Mouse (Mus musculus): ENCODE measurements at regions not wholly inside any gene's neighbourhood (a gene's known extent, or its start where the extent isn't known, plus 50 kb on each side); places are given as distances from the start of the nearest gene placed in this dataset.

GRCm38 (mm10) chr14:105632335-105632734, 264.3 kb downstream of the Spry2 start:
- ATAC-seq (ENCODE audit: low TSS enrichment), result peak; percentile 64

GRCm38 (mm10) chr14:105631681-105632031, 265.0 kb downstream of the Spry2 start:
- peak; percentile 39 for ATAC-seq (ENCODE audit: low TSS enrichment)

- peak; percentile 75 for ATAC-seq (ENCODE audit: low TSS enrichment)
Observed at GRCm38 (mm10) chr14:105630867-105631680, 265.5 kb downstream of the Spry2 start.

GRCm38 (mm10) chr14:105630444-105630843, 266.2 kb downstream of the Spry2 start:
- ATAC-seq (ENCODE audit: low TSS enrichment), result no peak; the same call in 1 of the 2 replicates

- peak; percentile 15; the same call in 1 of the 2 replicates for ATAC-seq (ENCODE audit: low TSS enrichment)
Observed at GRCm38 (mm10) chr14:105628673-105629072, 267.9 kb downstream of the Spry2 start.

- ATAC-seq (ENCODE audit: low TSS enrichment), result peak; percentile 60
Observed at GRCm38 (mm10) chr14:105624387-105624786, 272.2 kb downstream of the Spry2 start.

- ATAC-seq (ENCODE audit: low TSS enrichment), result no peak
Observed at GRCm38 (mm10) chr14:105622166-105622565, 274.5 kb downstream of the Spry2 start.

GRCm38 (mm10) chr14:105621124-105621523, 275.5 kb downstream of the Spry2 start:
- ATAC-seq (ENCODE audit: low TSS enrichment), result peak; percentile 26

- ATAC-seq (ENCODE audit: low TSS enrichment), result no peak
Observed at GRCm38 (mm10) chr14:105619449-105619848, 277.2 kb downstream of the Spry2 start.

- no peak for ATAC-seq (ENCODE audit: low TSS enrichment)
Observed at GRCm38 (mm10) chr14:105615766-105616165, 280.9 kb downstream of the Spry2 start.

- ATAC-seq (ENCODE audit: low TSS enrichment), result no peak
Observed at GRCm38 (mm10) chr14:105612794-105613193, 283.8 kb downstream of the Spry2 start.

GRCm38 (mm10) chr14:105608804-105609203, 287.8 kb downstream of the Spry2 start:
- ATAC-seq (ENCODE audit: low TSS enrichment), result no peak

GRCm38 (mm10) chr14:105606551-105606950, 290.1 kb downstream of the Spry2 start:
- ATAC-seq (ENCODE audit: low TSS enrichment), result peak; percentile 75

GRCm38 (mm10) chr14:105604451-105604850, 292.2 kb downstream of the Spry2 start:
- no peak for ATAC-seq (ENCODE audit: low TSS enrichment)

GRCm38 (mm10) chr14:105603047-105603461, 293.6 kb downstream of the Spry2 start:
- peak; percentile 78 for ATAC-seq (ENCODE audit: low TSS enrichment)

- peak; percentile 80 for ATAC-seq (ENCODE audit: low TSS enrichment)
Observed at GRCm38 (mm10) chr14:105599550-105600453, 296.8 kb downstream of the Spry2 start.

GRCm38 (mm10) chr14:105589751-105590150, 306.9 kb downstream of the Spry2 start:
- ATAC-seq (ENCODE audit: low TSS enrichment), result peak; percentile 62

- peak; percentile 20 for ATAC-seq (ENCODE audit: low TSS enrichment)
Observed at GRCm38 (mm10) chr14:105589261-105589660, 307.4 kb downstream of the Spry2 start.

- ATAC-seq (ENCODE audit: low TSS enrichment), result peak; percentile 73
Observed at GRCm38 (mm10) chr14:105588391-105589163, 308.0 kb downstream of the Spry2 start.

- ATAC-seq (ENCODE audit: low TSS enrichment), result peak; percentile 3; the same call in 1 of the 2 replicates
Observed at GRCm38 (mm10) chr14:105588029-105588390, 308.6 kb downstream of the Spry2 start.

GRCm38 (mm10) chr14:105584632-105585031, 312.0 kb downstream of the Spry2 start:
- ATAC-seq (ENCODE audit: low TSS enrichment), result no peak

GRCm38 (mm10) chr14:105583497-105583896, 313.1 kb downstream of the Spry2 start:
- ATAC-seq (ENCODE audit: low TSS enrichment), result no peak

All from frontal cortex, adult (tissue).